Mouse (Mus musculus) cerebellum, postnatal 25 days (tissue): ENCODE measurements at regions not wholly inside any gene's neighbourhood (a gene's known extent, or its start where the extent isn't known, plus 50 kb on each side); places are given as distances from the start of the nearest gene placed in this dataset.

Experiments
- DNase-seq, 2 experiments: peaks; one replicate each; pipeline ENCODE4 v3.0.0; 2021; ENCODE audit warnings: mixed read lengths in 2 of 2

GRCm38 (mm10) chr10:96724436-96725175 lies 107.8 kb downstream of the Btg1 start:
- no peak for DNase-seq

- no peak for DNase-seq
Observed at GRCm38 (mm10) chr10:96726801-96727780, 110.3 kb downstream of the Btg1 start.

- no peak for DNase-seq
Observed at GRCm38 (mm10) chr10:96733581-96733980, 116.8 kb downstream of the Btg1 start.

GRCm38 (mm10) chr10:96735146-96735545 lies 118.3 kb downstream of the Btg1 start:
- peak in 1 of 2 experiments; percentile 30 for DNase-seq

- no peak for DNase-seq
Observed at GRCm38 (mm10) chr10:96735885-96736628, 119.3 kb downstream of the Btg1 start.

- DNase-seq, result no peak
Observed at GRCm38 (mm10) chr10:96737972-96738371, 121.2 kb downstream of the Btg1 start.

GRCm38 (mm10) chr10:96738606-96739005 lies 121.8 kb downstream of the Btg1 start:
- no peak for DNase-seq

GRCm38 (mm10) chr10:96744167-96744777 lies 127.5 kb downstream of the Btg1 start:
- DNase-seq, result peak; percentile 63 to 80

GRCm38 (mm10) chr10:96747015-96747663 lies 130.3 kb downstream of the Btg1 start:
- DNase-seq, result no peak

GRCm38 (mm10) chr10:96750861-96751260 lies 134.1 kb downstream of the Btg1 start:
- peak; percentile 51 to 65 for DNase-seq

- peak; percentile 67 to 73 for DNase-seq
Observed at GRCm38 (mm10) chr10:96751580-96752264, 134.9 kb downstream of the Btg1 start.

- no peak for DNase-seq
Observed at GRCm38 (mm10) chr10:96752531-96752930, 135.7 kb downstream of the Btg1 start.

GRCm38 (mm10) chr10:96753521-96753920 lies 136.7 kb downstream of the Btg1 start:
- no peak for DNase-seq

GRCm38 (mm10) chr10:96755674-96756073 lies 138.9 kb downstream of the Btg1 start:
- DNase-seq, result no peak

GRCm38 (mm10) chr10:96756355-96757084 lies 139.7 kb downstream of the Btg1 start:
- no peak for DNase-seq

- no peak for DNase-seq
Observed at GRCm38 (mm10) chr10:96757311-96757710, 140.5 kb downstream of the Btg1 start.

- DNase-seq, result no peak
Observed at GRCm38 (mm10) chr10:96761601-96762000, 144.8 kb downstream of the Btg1 start.

- DNase-seq, result no peak
Observed at GRCm38 (mm10) chr10:96765626-96766025, 148.8 kb downstream of the Btg1 start.

- no peak for DNase-seq
Observed at GRCm38 (mm10) chr10:96778220-96778619, 161.4 kb downstream of the Btg1 start.

GRCm38 (mm10) chr10:96783966-96784365 lies 167.2 kb downstream of the Btg1 start:
- no peak for DNase-seq
